ENCODE assay signal across 19 mouse cellular contexts in the genomic region with DNA sequence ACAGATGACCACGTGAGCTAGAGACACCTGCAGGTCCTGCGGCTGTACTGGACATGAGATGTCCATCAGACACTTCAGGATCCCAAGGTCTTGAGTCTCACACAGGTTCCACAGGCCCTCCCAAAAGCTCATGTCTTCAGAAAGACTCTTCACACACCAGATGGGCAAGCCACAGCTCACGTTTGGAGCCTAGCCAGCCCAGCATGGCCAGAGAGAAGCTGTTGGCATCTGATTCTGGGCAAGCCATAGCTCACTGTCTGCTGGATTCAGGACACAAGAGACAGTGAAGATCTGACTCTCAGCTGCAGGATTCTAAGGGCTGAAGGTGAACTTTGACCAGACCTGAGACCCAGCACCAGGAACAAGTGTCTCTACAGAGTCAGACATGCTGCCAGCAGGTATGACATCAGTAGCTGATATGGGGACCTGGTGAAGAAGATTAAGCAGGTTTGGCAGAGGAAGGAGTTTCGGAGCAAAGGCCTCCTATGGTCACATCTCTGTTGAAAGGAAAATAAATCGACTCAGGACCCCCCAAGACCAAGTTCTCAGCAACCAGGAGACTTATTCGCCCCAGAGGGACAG. TPM values are rescaled to one million over a fixed set of nuclear protein-coding genes. Genes with fewer than 3 reads are reported as not detected.
A peak's percentile ranks its signal among the peaks of the same experiment; 100 is the strongest.
DNase-seq lines count a peak whose midpoint lies in the region; ATAC-seq lines count a peak whose summit lies in the region.
"Had no signal": no experiment of that assay in that cellular context is flagged by ENCODE, and none has a peak within 500 bp of the region (broad histone marks: within the 10 kb centered on the region; RNA-seq: fewer than 3 reads in every experiment).

No protein-coding gene starts in this region.

- peak overlapping the region; percentile 50 for H3K4me2 ChIP-seq in liver, embryonic 12.5 days
- H3K4me2 ChIP-seq: embryonic facial prominence, embryonic 15.5 days; heart, embryonic 12.5 days; limb, embryonic 13.5 days had no signal

- ATAC-seq in liver, embryonic 12.5 days = no peak
- ATAC-seq: Patski had no signal

- peak overlapping the region; percentile 58 for H3K9ac ChIP-seq in liver, embryonic 12.5 days
- H3K9ac ChIP-seq: embryonic facial prominence, embryonic 15.5 days; heart, embryonic 12.5 days; limb, embryonic 13.5 days had no signal

- peaks cover 4% of the 10 kb centered on the region for H3K9me3 ChIP-seq in liver, embryonic 12.5 days (replicated peaks)

- H3K27me3 ChIP-seq in liver, embryonic 12.5 days (replicated peaks) = peaks cover 7% of the 10 kb centered on the region; the same call in 1 of the 2 replicates
- H3K27me3 ChIP-seq: embryonic facial prominence, embryonic 15.5 days; heart, embryonic 12.5 days; limb, embryonic 13.5 days; Patski had no signal

- no peaks in the 10 kb centered on the region for H3K36me3 ChIP-seq in liver, embryonic 12.5 days
- H3K36me3 ChIP-seq: embryonic facial prominence, embryonic 15.5 days; heart, embryonic 12.5 days; limb, embryonic 13.5 days had no signal

- 60% methylated on average over 6 of the region's 6 CpGs for WGBS in liver, embryonic 12.5 days (ENCODE audit: insufficient replicate concordance)

- H3K4me1 ChIP-seq in liver, embryonic 12.5 days = peaks cover 64% of the 10 kb centered on the region
- H3K4me1 ChIP-seq: embryonic facial prominence, embryonic 15.5 days; heart, embryonic 12.5 days; limb, embryonic 13.5 days had no signal

- H3K4me3 ChIP-seq in liver, embryonic 12.5 days = no peak overlapping the region
- H3K4me3 ChIP-seq: embryonic facial prominence, embryonic 15.5 days; heart, embryonic 12.5 days; limb, embryonic 13.5 days had no signal

- DNase-seq in cerebellum, postnatal 25 days = peak; percentile 34 to 59
- DNase-seq in cerebellum, adult 11 months = no peak
- DNase-seq in right cerebral cortex, postnatal 14 days = peak; percentile 25
- no peak for DNase-seq in right cerebral cortex, postnatal 4 days
- DNase-seq in spleen, postnatal 10 days (ENCODE audit: low spot score in 2 of 2) = peak; percentile 69 to 74
- DNase-seq in adrenal gland, postnatal 10 days = no peak
- no peak for DNase-seq in adrenal gland, adult (ENCODE audit: inconsistent age in 2 of 2, low spot score in 1 of 2)
- DNase-seq: gastrocnemius, postnatal 36 days; heart, postnatal 36 days; lung, postnatal 10 days; retina, postnatal 1 day had no signal

- peak overlapping the region; percentile 94 for H3K27ac ChIP-seq in liver, embryonic 12.5 days
- H3K27ac ChIP-seq: embryonic facial prominence, embryonic 15.5 days; limb, embryonic 13.5 days had no signal

RNA-seq across cellular contexts. Expression of gene Cldn13, which starts 4.9 kb away (rescaled TPM):
- polyA plus RNA-seq in liver, embryonic 12.5 days (2016; fragmentation: Nextera tagmentation; extraction: Ambion mirVana) = 208 TPM in 2 replicates
- total RNA-seq in adrenal gland, postnatal 10 days (2021) = 1 to 10 TPM in 1 of 2 experiments, under 1 TPM in 1; 0.75 to 3.3 TPM
- total RNA-seq: gastrocnemius, postnatal 36 days; heart, postnatal 36 days had no signal
- polyA plus RNA-seq: cortical plate, adult 2 months; embryonic facial prominence, embryonic 15.5 days; Patski had no signal

RNA-seq across cellular contexts. Expression of gene Mettl27, which starts 12.0 kb away (rescaled TPM):
- polyA plus RNA-seq in liver, embryonic 12.5 days (2016; fragmentation: Nextera tagmentation; extraction: Ambion mirVana) = 8.5 and 9.8 TPM in 2 replicates
- total RNA-seq in adrenal gland, postnatal 10 days (2021) = 10 to 100 TPM; 23.6 to 24.2 TPM

RNA-seq across cellular contexts. Expression of gene Tmem270, which starts 13.7 kb away (rescaled TPM):
- polyA plus RNA-seq in liver, embryonic 12.5 days (2016; fragmentation: Nextera tagmentation; extraction: Ambion mirVana) = not detected in 2 replicates
- not detected for total RNA-seq in adrenal gland, postnatal 10 days (2021)
- total RNA-seq: gastrocnemius, postnatal 36 days; heart, postnatal 36 days had no signal
- polyA plus RNA-seq: cortical plate, adult 2 months; embryonic facial prominence, embryonic 15.5 days; heart, embryonic 12.5 days; kidney, embryonic 14.5 days; limb, embryonic 13.5 days; neural tube, embryonic 14.5 days; Patski had no signal

RNA-seq across cellular contexts. Expression of gene Cldn4, which starts 26.5 kb away (rescaled TPM):
- 0.28 and 0.49 TPM in 2 replicates for polyA plus RNA-seq in liver, embryonic 12.5 days (2016; fragmentation: Nextera tagmentation; extraction: Ambion mirVana)
- under 1 TPM; 0.21 to 0.57 TPM for total RNA-seq in adrenal gland, postnatal 10 days (2021)
- total RNA-seq: gastrocnemius, postnatal 36 days; heart, postnatal 36 days had no signal
- polyA plus RNA-seq: neural tube, embryonic 14.5 days had no signal

Comparison
In these comparisons a context has a peak if more than half of its experiments do, and no peak if none do; other contexts are left out.
1. DNase-seq: peak in cerebellum, postnatal 25 days (2 of 2), right cerebral cortex, postnatal 14 days (single experiment) and spleen, postnatal 10 days (2 of 2); none in cerebellum, adult 11 months (single experiment), right cerebral cortex, postnatal 4 days (single experiment), adrenal gland, postnatal 10 days (single experiment) and adrenal gland, adult (0 of 2).